Mouse (Mus musculus) stomach, embryonic 16.5 days (tissue): Measurements from ENCODE around the gene Arsj. TPM values are rescaled to one million over a fixed set of nuclear protein-coding genes. Genes with fewer than 3 reads are reported as not detected.

ENCODE experiments used
- ATAC-seq: fragments of 200-750 bp; cut with Nextera tagmentation; 2 replicates; pipeline ENCODE4 v1.8.0; 2017; ENCODE audit warnings: moderate number of reproducible peaks, moderate TSS enrichment; ENCODE audit not compliant: insufficient read depth, low FRiP score
- H3K27ac ChIP-seq: fragments of 300-500 bp; sonication (generic); 2 replicates; pipeline ENCODE4 v1.5.1; 2014; ENCODE audit warnings: low read length
- H3K27me3 ChIP-seq: fragments of 300-500 bp; sonication (generic); 2 replicates; pipeline ENCODE4 v1.6.1; 2014; ENCODE audit warnings: low read length, control low read depth, mixed read lengths; ENCODE audit not compliant: control insufficient read depth, insufficient read depth
- H3K36me3 ChIP-seq: fragments of 300-500 bp; sonication (generic); 2 replicates; pipeline ENCODE4 v1.6.1; 2014; ENCODE audit warnings: low read length; ENCODE audit not compliant: control insufficient read depth, insufficient read depth
- H3K4me1 ChIP-seq: fragments of 300-500 bp; sonication (generic); 2 replicates; pipeline ENCODE4 v1.6.1; 2014; ENCODE audit warnings: low read length, control low read depth, mixed read lengths; ENCODE audit not compliant: control insufficient read depth, insufficient read depth
- H3K4me2 ChIP-seq: fragments of 300-500 bp; sonication (generic); 2 replicates; pipeline ENCODE4 v1.6.1; 2014; ENCODE audit warnings: low read depth, low read length, mixed read lengths
- H3K4me3 ChIP-seq: fragments of 300-500 bp; sonication (generic); replicated peaks from 2 replicates; pipeline ENCODE4 v1.5.1; 2014; ENCODE audit warnings: mild to moderate bottlenecking, low read length
- H3K9ac ChIP-seq: fragments of 300-500 bp; sonication (generic); 2 replicates; pipeline ENCODE4 v1.6.1; 2014; ENCODE audit warnings: low read length
- H3K9me3 ChIP-seq: fragments of 300-500 bp; sonication (generic); replicated peaks from 2 replicates; pipeline ENCODE4 v1.6.1; 2016; ENCODE audit warnings: low read length, control low read depth; ENCODE audit not compliant: control insufficient read depth
- whole genome bisulfite sequencing: fragments of 180-500 bp; shearing (Covaris S2); extraction: QIAGEN DNeasy Blood & Tissue Kit; methylation state at CpG from one replicate; pipeline ENCODE4 v1.1.7; 2014; 5-methylcytosine and 5-hydroxymethylcytosine counted together
- polyA plus RNA-seq: library from polyadenylated mRNA; unstranded; fragments of >200 nt; fragmentation: Nextera tagmentation; extraction: Ambion mirVana; gene quantifications from 2 replicates; pipeline ENCODE4 v1.2.1, GENCODE M21; 2015

Gene Arsj
- polyA plus RNA-seq, 1 experiment from 2014 or later, result 2.8 TPM

- no peak overlapping the region for H3K9ac ChIP-seq
- no peak overlapping the region for H3K27ac ChIP-seq
- no peaks in the 10 kb centered on the region for H3K4me1 ChIP-seq
- H3K4me3 ChIP-seq, result peak overlapping the region; percentile 54
- H3K4me2 ChIP-seq, result peak overlapping the region; percentile 64
- H3K36me3 ChIP-seq, result no peaks in the 10 kb centered on the region
- WGBS, result 78% methylated on average over 11 of the region's 11 CpGs
- no peak for ATAC-seq
- H3K27me3 ChIP-seq, result no peaks in the 10 kb centered on the region
- no peaks in the 10 kb centered on the region for H3K9me3 ChIP-seq
Measured at GRCm38 (mm10) chr3:126362931-126363525, 456 bp upstream of the Arsj start.

DNA sequence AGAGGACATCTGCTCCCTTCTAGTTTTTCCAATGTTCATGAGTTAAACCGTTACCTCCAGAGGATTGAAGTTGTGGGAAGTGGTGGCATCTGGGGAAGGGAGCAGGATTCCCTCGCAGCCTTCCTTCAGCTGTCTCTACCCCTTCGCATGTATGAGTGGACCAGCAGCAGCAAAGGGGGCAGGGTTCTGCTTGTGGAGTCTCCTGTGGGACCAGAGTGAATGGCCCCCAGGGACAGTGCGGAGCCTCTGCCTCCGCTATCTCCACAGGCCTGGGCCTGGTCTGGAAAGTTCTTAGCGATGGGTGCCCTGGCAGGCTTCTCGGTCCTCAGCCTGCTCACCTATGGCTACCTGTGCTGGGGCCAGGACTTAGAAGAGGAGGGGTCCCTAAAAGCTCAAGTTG, 1.1 kb downstream of the Arsj start:
- Histone ChIP-seq H3K4me2 (peak overlapping the region; percentile 64), H3K27ac (no peak overlapping the region), H3K4me1 (no peaks in the 10 kb centered on the region), H3K36me3 (no peaks in the 10 kb centered on the region), H3K9ac (no peak overlapping the region), H3K27me3 (no peaks in the 10 kb centered on the region), H3K4me3 (peak overlapping the region; percentile 54), H3K9me3 (no peaks in the 10 kb centered on the region)
- ATAC-seq, result no peak
- 81% methylated on average over 7 of the region's 7 CpGs for WGBS

- H3K36me3 ChIP-seq, result no peaks in the 10 kb centered on the region
Measured at GRCm38 (mm10) chr3:126370571-126370970, 7.1 kb downstream of the Arsj start.

DNA sequence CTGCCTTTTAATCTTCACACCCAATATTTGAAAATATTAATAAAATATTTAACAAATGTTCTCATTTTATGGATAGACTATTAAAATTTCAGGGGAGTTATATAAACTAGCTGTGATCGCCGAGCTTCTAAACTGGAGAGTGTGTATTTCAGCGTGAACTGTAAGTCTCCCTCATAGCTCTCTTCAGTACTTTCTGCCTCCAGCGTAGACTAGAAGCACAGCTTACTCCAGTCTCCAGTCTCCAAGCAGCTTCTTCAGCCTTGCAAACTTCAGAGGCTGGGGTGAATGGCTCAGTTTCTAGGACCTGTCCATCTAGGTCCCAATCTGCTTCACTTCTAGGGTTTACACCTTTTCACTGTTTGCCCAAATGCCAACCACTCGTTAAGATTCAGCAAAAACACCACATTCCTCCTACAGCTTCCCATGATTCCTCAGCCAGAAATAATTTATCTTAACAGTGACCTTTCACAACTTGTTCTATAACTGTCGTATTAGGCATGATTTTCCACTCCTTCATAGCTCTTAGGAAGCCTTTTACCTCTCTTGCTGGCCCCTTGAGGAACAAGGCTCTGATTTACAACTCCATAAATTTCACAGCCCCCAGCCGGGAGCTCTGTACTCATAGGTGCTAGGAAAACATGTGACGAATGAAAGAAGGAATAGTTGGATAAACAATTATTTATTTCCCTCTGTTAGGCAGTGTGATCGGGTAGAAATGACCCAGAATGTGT, 9.5 kb downstream of the Arsj start:
- no peaks in the 10 kb centered on the region for H3K9me3 ChIP-seq
- H3K27ac ChIP-seq, result no peak overlapping the region
- H3K27me3 ChIP-seq, result no peaks in the 10 kb centered on the region
- H3K36me3 ChIP-seq, result no peaks in the 10 kb centered on the region
- H3K4me3 ChIP-seq, result no peak overlapping the region
- no peak overlapping the region for H3K9ac ChIP-seq
- H3K4me1 ChIP-seq, result no peaks in the 10 kb centered on the region
- no peak for ATAC-seq
- H3K4me2 ChIP-seq, result no peak overlapping the region
- WGBS, result 60% methylated on average over 9 of the region's 9 CpGs

More at GRCm38 (mm10) chr3:126370571-126370970, 7.1 kb downstream of the Arsj start:
- Histone ChIP-seq H3K27me3 (no peaks in the 10 kb centered on the region), H3K9me3 (no peaks in the 10 kb centered on the region), H3K27ac (no peak overlapping the region), H3K4me1 (no peaks in the 10 kb centered on the region), H3K4me3 (no peak overlapping the region), H3K4me2 (no peak overlapping the region), H3K9ac (no peak overlapping the region)
- no peak for ATAC-seq

DNA sequence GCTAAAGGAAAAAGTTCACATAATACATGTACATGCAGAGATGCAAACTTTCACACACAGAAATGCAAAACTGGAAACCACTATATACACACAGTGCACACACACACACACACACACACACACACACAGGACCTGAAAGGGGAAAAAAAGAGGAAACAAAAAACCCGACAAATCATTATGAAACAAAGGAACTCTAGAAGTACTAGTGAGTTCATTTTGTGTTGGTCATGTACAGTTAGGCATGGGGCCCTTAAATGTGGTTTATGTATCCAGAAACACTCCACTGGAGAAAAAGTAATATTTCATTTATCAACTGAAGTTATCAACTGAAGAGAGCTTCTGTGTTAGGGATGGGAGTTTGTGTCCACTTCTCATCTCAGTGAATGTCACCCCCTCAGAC, 10.2 kb downstream of the Arsj start:
- no peaks in the 10 kb centered on the region for H3K9me3 ChIP-seq
- H3K36me3 ChIP-seq, result no peaks in the 10 kb centered on the region
- no peak overlapping the region for H3K9ac ChIP-seq
- no peak overlapping the region for H3K27ac ChIP-seq
- no peak overlapping the region for H3K4me3 ChIP-seq
- no peaks in the 10 kb centered on the region for H3K27me3 ChIP-seq
- 63% methylated on average over 1 of the region's 1 CpGs for WGBS
- H3K4me2 ChIP-seq, result no peak overlapping the region
- ATAC-seq, result no peak
- no peaks in the 10 kb centered on the region for H3K4me1 ChIP-seq

GRCm38 (mm10) chr3:126379252-126379651, 15.8 kb downstream of the Arsj start:
- Histone ChIP-seq H3K4me2 (no peak overlapping the region), H3K9me3 (no peaks in the 10 kb centered on the region), H3K4me1 (no peaks in the 10 kb centered on the region), H3K9ac (no peak overlapping the region), H3K4me3 (no peak overlapping the region), H3K36me3 (no peaks in the 10 kb centered on the region), H3K27me3 (no peaks in the 10 kb centered on the region), H3K27ac (no peak overlapping the region)
- no peak for ATAC-seq
- WGBS, result 69% methylated on average over 6 of the region's 6 CpGs

DNA sequence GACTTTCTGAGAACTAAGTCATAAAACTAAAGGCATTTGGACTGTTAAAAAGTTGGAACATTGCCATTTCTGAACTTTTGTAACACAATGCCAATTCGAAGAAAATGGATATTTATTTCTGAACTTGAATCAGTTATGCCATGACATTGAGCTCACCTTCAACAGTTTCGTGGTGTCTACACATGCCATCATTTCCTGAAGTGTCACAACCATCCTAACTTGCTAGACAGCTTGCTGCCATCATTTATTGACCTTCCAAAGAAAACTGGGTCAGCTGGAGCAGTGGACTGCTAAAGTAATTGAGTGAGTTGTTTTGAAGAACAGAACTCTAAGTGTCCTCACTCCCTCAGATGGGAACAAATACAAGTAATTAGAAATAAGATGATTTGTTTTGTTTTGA, 16.2 kb downstream of the Arsj start:
- H3K4me1 ChIP-seq, result no peaks in the 10 kb centered on the region
- no peak for ATAC-seq
- H3K9ac ChIP-seq, result no peak overlapping the region
- H3K36me3 ChIP-seq, result no peaks in the 10 kb centered on the region
- H3K4me3 ChIP-seq, result no peak overlapping the region
- no peak overlapping the region for H3K4me2 ChIP-seq
- no peaks in the 10 kb centered on the region for H3K27me3 ChIP-seq
- no peaks in the 10 kb centered on the region for H3K9me3 ChIP-seq
- 61% methylated on average over 2 of the region's 2 CpGs for WGBS
- no peak overlapping the region for H3K27ac ChIP-seq

GRCm38 (mm10) chr3:126383276-126383675, 19.8 kb downstream of the Arsj start:
- no peak overlapping the region for H3K4me3 ChIP-seq
- H3K36me3 ChIP-seq, result no peaks in the 10 kb centered on the region
- no peaks in the 10 kb centered on the region for H3K9me3 ChIP-seq
- no peak overlapping the region for H3K9ac ChIP-seq
- H3K4me2 ChIP-seq, result no peak overlapping the region
- no peaks in the 10 kb centered on the region for H3K27me3 ChIP-seq
- H3K4me1 ChIP-seq, result no peaks in the 10 kb centered on the region
- 87% methylated on average over 6 of the region's 6 CpGs for WGBS
- no peak for ATAC-seq
- H3K27ac ChIP-seq, result no peak overlapping the region

GRCm38 (mm10) chr3:126384657-126385438, 21.4 kb downstream of the Arsj start:
- no peak overlapping the region for H3K4me3 ChIP-seq
- no peaks in the 10 kb centered on the region for H3K27me3 ChIP-seq
- no peaks in the 10 kb centered on the region for H3K36me3 ChIP-seq
- H3K4me2 ChIP-seq, result no peak overlapping the region; the same call in 1 of the 2 replicates
- peak overlapping the region; percentile 77 for H3K27ac ChIP-seq
- no peaks in the 10 kb centered on the region for H3K9me3 ChIP-seq
- peak; percentile 94 for ATAC-seq
- 30% methylated on average over 14 of the region's 14 CpGs for WGBS
- no peak overlapping the region for H3K9ac ChIP-seq
- no peaks in the 10 kb centered on the region for H3K4me1 ChIP-seq
